Mouse (Mus musculus): ENCODE results near the gene Spcs1. TPM values are rescaled to one million over a fixed set of nuclear protein-coding genes. Genes with fewer than 3 reads are reported as not detected.

Spcs1 gene
- total RNA-seq, 2 experiments from 2014 or later, result 97.9 to 214 TPM

DNA sequence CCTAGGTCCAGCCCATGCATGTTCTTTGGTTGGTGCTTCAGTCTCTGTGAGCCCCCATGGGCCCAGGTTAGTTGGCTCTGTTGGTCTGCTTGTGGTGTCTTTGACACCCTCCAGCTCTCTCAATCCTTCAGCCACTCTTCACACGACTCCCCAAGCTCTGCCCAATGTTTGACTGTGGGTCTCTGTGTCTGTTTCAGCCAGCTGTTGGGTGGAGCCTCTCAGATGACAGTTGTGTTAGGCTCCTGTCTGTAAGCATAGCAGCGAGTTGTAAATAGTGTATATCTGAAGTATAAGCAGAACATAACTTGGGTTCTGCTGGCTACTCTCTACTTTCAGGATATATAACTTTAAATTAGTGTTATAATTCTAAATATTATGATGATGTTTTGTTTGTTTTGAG lies 43.0 kb downstream of the Spcs1 start:
- 0 out of 2 replicates have a peak, but pooled peaks have one; percentile 37 for ATAC-seq (replicated peaks; ENCODE audit: low FRiP score, low TSS enrichment, poor library complexity, severe bottlenecking)

DNA sequence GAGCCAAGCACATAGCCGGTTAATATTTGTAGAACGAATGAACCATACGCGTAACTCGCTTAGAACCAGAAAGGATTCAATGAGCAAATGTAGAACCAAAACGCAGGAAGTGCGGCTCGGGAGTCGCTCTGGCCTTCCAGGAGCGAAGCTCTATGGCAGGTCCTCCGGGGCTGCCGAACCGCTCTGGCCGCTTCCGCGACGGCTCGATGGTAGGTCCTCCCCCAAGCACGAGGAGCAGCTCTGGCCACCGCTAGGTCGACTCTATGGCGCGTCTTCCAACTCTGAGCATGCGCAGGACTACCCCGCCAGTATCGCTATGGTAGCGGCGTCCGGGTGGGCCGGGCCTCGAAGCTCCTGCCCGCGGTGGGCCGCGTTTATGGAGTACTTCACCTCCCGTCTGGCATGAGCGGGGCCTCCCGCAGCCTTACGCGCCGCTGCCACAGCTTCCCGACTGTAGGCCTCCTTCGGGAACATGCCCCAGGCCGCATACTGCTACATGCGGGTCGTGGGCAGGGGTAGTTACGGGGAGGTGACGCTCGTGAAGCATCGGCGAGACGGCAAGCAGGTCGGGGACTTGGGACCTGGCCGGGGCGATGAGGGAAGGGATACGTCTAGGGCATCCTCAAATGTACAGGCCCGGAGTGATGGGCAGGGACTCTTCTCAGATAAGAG lies 50.2 kb downstream of the Spcs1 start, which contains the start of gene Nek4:
Nek4 (plus strand) TSS at position 224 of the 672 bp plus-strand sequence.
- peak; percentile 98 for ATAC-seq (replicated peaks; ENCODE audit: low FRiP score, low TSS enrichment, poor library complexity, severe bottlenecking)

DNA sequence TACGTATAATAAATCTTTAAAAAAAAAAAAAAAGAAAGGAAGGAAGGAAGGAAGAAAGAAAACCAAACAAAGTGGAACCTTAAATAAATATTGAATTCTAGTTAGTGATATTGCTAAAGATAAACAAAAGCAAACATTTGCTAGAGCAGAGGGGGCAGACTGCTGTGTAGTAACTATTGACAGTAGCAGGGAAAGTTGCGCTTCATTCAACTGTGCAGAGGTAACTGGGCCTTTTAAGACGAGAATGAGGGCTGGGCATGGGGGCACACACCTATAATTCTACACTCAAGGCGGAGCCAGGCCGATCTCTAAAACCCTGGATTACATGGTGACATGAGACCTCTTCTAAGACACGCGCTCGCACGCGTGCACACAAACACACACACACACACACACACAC lies 51.5 kb downstream of the Spcs1 start:
- no peak for ATAC-seq (replicated peaks; ENCODE audit: low FRiP score, low TSS enrichment, poor library complexity, severe bottlenecking)

Other genes starting within 250 kb of the Spcs1 start
- gene Tmem110, start 176.1 kb downstream of the Spcs1 start, total RNA-seq (2014; fragmentation: Nextera tagmentation), result 3.3 and 14.3 TPM in 2 replicates
- gene Tmem110, start 176.1 kb downstream of the Spcs1 start, total RNA-seq (2017), result 4.1 and 6.9 TPM in 2 replicates
- 0.52 and 1.4 TPM in 2 replicates for gene Mustn1, start 122.5 kb downstream of the Spcs1 start, total RNA-seq (2014; fragmentation: Nextera tagmentation)
- gene Mustn1, start 122.5 kb downstream of the Spcs1 start, total RNA-seq (2017), result 1.2 TPM in 1 of 2 replicates, not detected in the other
- gene Itih4, start 115.2 kb downstream of the Spcs1 start, total RNA-seq (2014; fragmentation: Nextera tagmentation), result not detected in 2 replicates
- gene Itih4, start 115.2 kb downstream of the Spcs1 start, total RNA-seq (2017), result not detected in 2 replicates
- not detected in 2 replicates for gene Itih3, start 77.9 kb downstream of the Spcs1 start, total RNA-seq (2014; fragmentation: Nextera tagmentation)
- gene Itih3, start 77.9 kb downstream of the Spcs1 start, total RNA-seq (2017), result not detected in 2 replicates
- not detected in 2 replicates for gene Itih1, start 58.4 kb downstream of the Spcs1 start, total RNA-seq (2014; fragmentation: Nextera tagmentation)
- not detected in 2 replicates for gene Itih1, start 58.4 kb downstream of the Spcs1 start, total RNA-seq (2017)
- gene Nek4, start 50.3 kb downstream of the Spcs1 start, total RNA-seq (2014; fragmentation: Nextera tagmentation), result 7.8 and 8.2 TPM in 2 replicates
- gene Nek4, start 50.3 kb downstream of the Spcs1 start, total RNA-seq (2017), result 8.3 and 10.7 TPM in 2 replicates
- 41.3 and 42.4 TPM in 2 replicates for gene Glt8d1, start 272 bp downstream of the Spcs1 start, total RNA-seq (2014; fragmentation: Nextera tagmentation)
- 19.3 and 44.1 TPM in 2 replicates for gene Glt8d1, start 272 bp downstream of the Spcs1 start, total RNA-seq (2017)
- 64.6 and 83.6 TPM in 2 replicates for gene Pbrm1, start 17.5 kb upstream of the Spcs1 start, total RNA-seq (2014; fragmentation: Nextera tagmentation)
- 75.7 and 82.9 TPM in 2 replicates for gene Pbrm1, start 17.5 kb upstream of the Spcs1 start, total RNA-seq (2017)
- 442 and 595 TPM in 2 replicates for gene Gnl3, start 17.5 kb upstream of the Spcs1 start, total RNA-seq (2014; fragmentation: Nextera tagmentation)
- 624 and 645 TPM in 2 replicates for gene Gnl3, start 17.5 kb upstream of the Spcs1 start, total RNA-seq (2017)
- 161 and 205 TPM in 2 replicates for gene Smim4, start 127.3 kb upstream of the Spcs1 start, total RNA-seq (2014; fragmentation: Nextera tagmentation)
- 56.2 and 61.8 TPM in 2 replicates for gene Smim4, start 127.3 kb upstream of the Spcs1 start, total RNA-seq (2017)
- 82.3 and 91.5 TPM in 2 replicates for gene Nt5dc2, start 129.4 kb upstream of the Spcs1 start, total RNA-seq (2014; fragmentation: Nextera tagmentation)
- gene Nt5dc2, start 129.4 kb upstream of the Spcs1 start, total RNA-seq (2017), result 49.2 and 87.0 TPM in 2 replicates
- gene Stab1, start 167.0 kb upstream of the Spcs1 start, total RNA-seq (2014; fragmentation: Nextera tagmentation), result 0.20 and 0.37 TPM in 2 replicates
- gene Stab1, start 167.0 kb upstream of the Spcs1 start, total RNA-seq (2017), result not detected in 2 replicates
- 1.8 TPM in 1 of 2 replicates, not detected in the other for gene Tnnc1, start 206.6 kb upstream of the Spcs1 start, total RNA-seq (2014; fragmentation: Nextera tagmentation)
- not detected in 2 replicates for gene Tnnc1, start 206.6 kb upstream of the Spcs1 start, total RNA-seq (2017)
- gene Nisch, start 215.3 kb upstream of the Spcs1 start, total RNA-seq (2014; fragmentation: Nextera tagmentation), result 144 and 164 TPM in 2 replicates
- 67.7 and 77.9 TPM in 2 replicates for gene Nisch, start 215.3 kb upstream of the Spcs1 start, total RNA-seq (2017)
- not detected in 2 replicates for gene Sema3g, start 216.2 kb upstream of the Spcs1 start, total RNA-seq (2014; fragmentation: Nextera tagmentation)
- not detected in 2 replicates for gene Sema3g, start 216.2 kb upstream of the Spcs1 start, total RNA-seq (2017)
- gene Phf7, start 249.6 kb upstream of the Spcs1 start, total RNA-seq (2014; fragmentation: Nextera tagmentation), result 10.2 and 23.0 TPM in 2 replicates
- gene Phf7, start 249.6 kb upstream of the Spcs1 start, total RNA-seq (2017), result 9.8 and 15.7 TPM in 2 replicates
- gene Bap1, start 249.8 kb upstream of the Spcs1 start, total RNA-seq (2014; fragmentation: Nextera tagmentation), result 42.7 and 43.6 TPM in 2 replicates
- gene Bap1, start 249.8 kb upstream of the Spcs1 start, total RNA-seq (2017), result 65.4 and 67.9 TPM in 2 replicates

Measured in megakaryocyte-erythroid progenitor cell, adult 5-6 weeks (primary cell).